Mouse (Mus musculus) left cerebral cortex, postnatal 14 days (tissue): ENCODE measurements at regions not wholly inside any gene's neighbourhood (a gene's known extent, or its start where the extent isn't known, plus 50 kb on each side); places are given as distances from the start of the nearest gene placed in this dataset.

Experiments
- DNase-seq, 2 experiments: peaks; one replicate each; pipeline ENCODE4 v3.0.0; 2021 to 2022; ENCODE audit warnings: low spot score in 2 of 2, mixed read lengths in 1 of 2
- intact Hi-C: fragments of 180-260 bp; cut with DNase I; formaldehyde crosslinking; loops from one replicate; pipeline ENCODE4 v1.15.1; 2025

DNA sequence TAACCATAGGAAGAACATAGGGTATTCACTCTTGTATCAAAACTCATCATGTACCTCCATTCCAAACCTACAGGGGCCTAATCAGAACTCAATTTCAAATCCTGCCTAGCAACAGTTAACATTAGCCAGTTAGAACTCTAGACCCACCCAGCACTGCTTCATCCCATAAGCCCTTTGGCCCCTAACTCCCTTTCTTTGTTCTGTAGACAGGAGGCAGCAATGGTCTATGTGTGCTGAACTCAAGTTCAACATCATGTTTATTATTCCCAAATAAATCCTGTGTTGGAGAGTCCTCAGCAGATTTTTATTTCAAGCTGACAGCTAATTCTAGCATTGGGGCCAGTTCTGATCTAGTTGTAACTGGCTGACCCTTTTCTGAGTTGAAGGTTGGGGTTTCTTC is 112.2 kb downstream of the Ipo8 start:
- intact Hi-C loops: no loop called here
- DNase-seq: no peak

DNA sequence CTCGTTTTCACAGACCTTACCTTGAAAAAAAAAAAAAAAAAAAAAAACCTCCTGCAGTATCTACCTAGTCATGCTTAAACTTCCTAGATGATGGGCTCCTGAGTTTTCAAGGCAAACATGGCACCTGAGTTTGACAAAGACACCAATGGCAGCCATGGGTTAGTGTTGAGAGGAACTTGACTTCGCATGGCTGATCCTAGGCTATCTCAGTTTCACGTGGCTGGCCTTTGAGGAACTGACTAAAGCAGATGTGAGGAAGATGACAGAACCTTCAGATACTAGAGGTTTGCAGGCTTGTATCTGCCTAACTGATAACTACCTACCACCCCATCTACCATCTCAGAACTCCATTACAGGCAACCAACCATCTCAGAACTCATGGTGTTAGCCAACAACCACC is 120.9 kb downstream of the Ipo8 start:
- no peak for DNase-seq
- intact Hi-C loops: no loop called here

DNA sequence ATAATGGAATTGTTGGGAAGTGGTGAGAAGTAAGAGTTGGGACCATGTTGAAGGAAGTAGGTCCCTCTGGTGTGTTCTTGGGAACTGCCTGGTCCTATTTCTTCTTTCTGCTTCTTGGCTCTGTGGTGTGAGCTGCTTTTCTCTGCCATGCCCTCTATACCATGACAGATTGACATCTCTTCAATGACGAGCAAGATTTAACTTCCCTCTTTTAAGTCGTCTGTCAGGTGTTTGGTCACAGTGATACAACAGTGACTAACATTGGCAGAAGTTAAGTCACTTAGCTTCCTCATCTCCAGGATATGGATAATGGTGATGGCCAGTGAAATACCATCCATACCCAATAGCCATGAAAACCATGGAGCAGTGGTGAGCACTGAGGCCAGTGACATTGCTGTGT is 122.9 kb downstream of the Ipo8 start:
- DNase-seq: no peak
- intact Hi-C loops: no loop called here

DNA sequence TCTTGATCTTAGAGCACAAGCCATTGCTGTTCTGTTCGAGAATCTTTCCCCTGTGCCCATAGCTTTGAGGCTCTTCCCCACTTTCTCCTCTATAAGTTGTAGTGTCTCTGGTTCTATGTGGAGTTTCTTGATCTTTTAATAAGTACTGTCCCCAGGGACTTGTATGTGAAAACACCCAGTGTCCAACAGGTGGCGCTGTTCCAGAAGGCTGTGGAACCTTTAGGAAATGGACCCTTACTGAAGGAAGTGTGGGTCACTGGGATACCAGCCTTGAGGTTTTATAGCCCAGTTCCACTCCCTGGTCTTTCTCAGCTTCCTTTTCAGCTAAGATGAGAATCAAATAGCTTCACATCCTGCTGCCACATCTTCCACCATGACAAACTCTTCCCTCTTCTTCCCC is 125.6 kb downstream of the Ipo8 start:
- DNase-seq: no peak
- intact Hi-C loops: no loop called here

DNA sequence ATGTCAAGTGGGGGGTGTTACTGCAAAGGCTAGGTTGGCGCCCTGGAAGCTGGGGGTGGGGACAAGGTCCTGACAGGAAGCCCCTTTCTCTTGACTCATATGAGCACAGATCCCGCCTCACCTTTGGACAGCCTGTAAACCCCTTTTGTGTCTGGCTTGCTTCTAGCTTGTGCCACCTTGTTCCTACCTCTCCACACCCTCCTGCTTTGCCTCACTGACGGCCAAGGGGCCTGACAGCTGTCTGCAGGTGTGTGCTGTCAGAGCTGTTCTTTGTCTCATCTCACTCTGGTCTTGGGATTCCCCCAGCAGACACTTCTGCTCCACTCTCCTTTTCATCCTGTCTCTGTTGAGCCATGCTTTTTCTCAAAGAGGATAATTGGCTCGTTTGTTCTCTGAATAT is 137.9 kb downstream of the Ipo8 start:
- intact Hi-C loops: no loop called here
- no peak for DNase-seq

DNA sequence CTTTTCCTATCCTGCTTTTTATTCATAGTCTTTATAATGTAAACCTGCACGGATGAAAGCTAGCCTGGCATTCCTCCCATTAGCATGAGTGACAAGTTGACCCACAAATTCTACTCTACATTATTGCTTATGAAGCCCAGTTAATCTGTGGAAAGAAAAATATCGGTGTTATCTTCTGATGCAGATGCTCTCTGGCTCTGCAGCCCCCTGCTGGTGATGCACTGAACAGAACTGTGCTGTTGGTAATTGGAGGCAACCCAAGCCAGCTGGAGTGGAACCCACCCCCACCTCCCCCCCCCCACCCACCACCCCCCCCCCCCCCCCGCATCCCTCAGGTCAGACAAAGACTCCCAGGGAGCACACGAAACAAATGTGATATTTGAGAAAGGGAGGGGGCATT is 143.5 kb downstream of the Ipo8 start:
- DNase-seq: peak; percentile 56 to 72
- intact Hi-C loops: loop anchor here (2.0 to 10.0 kb wide), 3 partner anchors 133 to 439 kb away; partner anchors contain the start of gene Tmtc1

DNA sequence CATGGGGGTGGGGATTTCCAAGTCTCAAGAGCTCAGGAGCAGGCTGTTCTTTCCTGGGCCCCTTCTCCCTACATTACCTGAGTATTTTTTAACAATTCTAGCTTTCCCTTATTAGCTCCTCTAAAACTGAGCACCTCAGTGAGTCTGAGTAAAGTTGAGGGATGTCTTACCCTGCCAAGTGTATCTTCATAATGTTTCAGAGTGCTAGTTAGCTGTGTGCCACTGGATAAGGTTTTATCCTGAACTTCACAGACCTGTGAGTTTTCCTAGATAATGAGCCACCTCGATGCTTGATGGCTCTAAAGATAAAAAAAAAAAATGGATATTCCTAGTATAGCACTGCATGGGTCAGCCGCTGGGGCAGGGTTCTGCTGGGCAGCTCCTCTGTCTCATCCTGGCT is 171.1 kb downstream of the Ipo8 start:
- intact Hi-C loops: no loop called here
- DNase-seq: no peak

DNA sequence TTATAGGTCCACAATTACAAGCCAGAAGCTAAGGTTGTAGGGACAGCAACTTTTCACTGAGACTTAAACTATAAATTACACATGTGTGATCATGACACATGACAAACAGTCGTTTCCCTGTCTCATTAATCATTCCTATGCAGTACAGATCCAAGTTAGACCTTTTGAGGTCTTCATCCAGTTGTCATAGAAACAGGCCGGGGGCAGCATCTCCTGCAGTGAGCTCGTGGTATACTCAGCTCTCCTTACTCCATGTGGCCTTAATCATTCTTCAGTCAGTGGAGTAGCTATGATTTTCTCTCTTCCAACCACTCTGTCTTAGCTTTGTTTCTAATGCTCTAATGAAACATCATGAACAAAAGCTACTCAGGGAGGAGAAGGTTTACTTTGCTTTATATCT is 178.1 kb downstream of the Ipo8 start:
- intact Hi-C loops: no loop called here
- no peak for DNase-seq

DNA sequence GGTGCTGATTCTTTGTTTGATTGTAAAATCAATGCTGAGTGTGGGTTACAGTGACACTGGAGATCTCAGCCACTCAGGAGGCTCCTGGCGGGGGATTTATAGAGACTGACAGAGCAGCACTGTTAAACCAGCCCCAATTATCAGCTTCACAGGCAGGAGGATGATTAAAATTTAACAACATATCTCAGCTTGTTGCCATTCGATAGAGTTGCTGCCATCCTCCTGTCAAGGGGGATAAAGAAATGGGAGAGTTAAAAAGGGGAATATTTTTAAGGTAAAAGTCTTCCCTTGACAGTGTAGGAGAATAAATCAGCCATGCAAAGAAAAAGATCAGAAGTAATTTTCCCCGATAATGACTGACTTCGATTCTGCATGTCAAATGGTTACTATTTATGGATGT is 178.8 kb downstream of the Ipo8 start:
- DNase-seq: no peak
- intact Hi-C loops: no loop called here

DNA sequence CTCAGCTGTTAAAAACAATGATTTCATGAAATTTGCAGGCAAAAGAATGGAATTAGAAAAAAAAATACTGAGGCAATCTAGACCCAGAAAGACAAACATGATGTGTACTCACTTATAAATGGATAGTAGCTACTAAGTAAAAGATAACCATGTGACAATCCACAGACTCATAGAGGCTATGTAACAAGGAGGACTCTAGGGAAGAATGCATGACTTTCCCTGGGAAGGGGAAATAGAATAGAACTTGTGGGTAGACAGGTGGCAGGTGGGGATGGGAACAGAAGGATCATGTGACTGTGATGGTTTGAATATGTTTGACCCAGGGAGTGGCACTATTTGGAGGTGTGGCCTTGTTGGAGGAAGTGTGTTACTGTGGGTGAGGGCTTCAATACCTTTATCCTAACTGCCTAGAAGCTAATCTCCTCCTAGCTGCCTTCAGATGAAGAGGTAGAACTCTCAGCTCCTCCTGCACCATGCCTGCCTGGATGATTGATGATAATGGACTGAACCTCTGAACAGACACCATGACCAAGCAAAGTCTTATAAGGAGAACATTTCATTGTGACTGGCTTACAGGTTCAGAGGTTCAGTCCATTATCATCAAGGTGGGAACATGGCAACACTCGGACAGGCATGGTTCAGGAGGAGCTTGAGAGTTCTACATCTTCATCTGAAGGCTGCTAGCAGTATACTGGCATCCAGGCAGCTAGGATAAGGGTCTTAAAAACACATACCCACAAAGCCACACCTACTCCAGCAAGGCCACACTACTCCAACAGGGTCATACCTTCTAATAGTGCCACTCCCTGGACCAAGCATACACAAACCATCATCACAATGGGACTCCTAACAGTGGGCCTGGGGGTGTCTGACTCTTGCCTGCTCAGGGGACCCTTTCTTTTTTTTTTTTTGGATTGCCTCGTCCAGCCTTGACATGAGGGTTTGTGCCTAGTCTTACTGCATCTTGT is 183.6 kb downstream of the Ipo8 start:
- intact Hi-C loops: no loop called here

DNA sequence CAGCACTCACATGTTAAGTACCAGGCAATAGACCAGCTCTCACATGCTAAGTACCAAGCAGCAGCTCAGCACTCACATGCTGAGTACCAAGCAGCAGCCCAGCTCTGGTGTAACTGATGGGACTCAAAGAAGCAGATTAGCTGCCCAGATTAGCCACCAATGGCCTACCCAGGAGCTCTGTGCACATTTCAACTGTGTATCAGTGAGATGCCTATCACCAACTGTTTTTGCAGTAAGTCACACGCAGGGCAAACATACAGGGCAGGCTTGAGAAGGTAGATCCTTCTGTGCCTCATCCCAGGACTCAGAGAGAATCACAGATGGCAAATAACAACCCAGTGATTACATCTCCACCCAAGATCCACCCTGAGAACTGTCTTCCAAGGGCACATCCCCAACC is 190.7 kb downstream of the Ipo8 start:
- intact Hi-C loops: no loop called here

More for the DNA sequence above, 183.6 kb downstream of the Ipo8 start:
- no peak for DNase-seq

DNA sequence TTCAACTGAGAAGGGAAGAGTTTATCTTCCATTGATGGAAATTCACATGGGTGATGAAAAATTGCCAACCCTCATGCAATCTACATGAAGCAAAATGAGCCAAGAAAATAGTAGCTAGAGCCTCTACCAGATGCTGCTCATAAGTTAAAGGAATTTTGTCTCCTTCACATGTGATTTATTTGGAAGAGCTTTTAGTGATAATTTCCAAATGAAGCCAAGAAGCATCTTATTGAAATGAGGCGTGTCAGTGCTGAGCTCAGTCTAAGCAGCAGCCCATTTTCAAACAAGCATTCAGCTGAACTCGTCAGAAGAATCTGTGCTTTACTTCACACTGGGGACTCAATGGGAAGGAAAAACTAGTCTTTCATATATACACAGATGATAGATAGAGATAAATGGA is 190.0 kb upstream of the Tmtc1 start:
- intact Hi-C loops: no loop called here

More for the DNA sequence above, 190.7 kb downstream of the Ipo8 start:
- DNase-seq: no peak

DNA sequence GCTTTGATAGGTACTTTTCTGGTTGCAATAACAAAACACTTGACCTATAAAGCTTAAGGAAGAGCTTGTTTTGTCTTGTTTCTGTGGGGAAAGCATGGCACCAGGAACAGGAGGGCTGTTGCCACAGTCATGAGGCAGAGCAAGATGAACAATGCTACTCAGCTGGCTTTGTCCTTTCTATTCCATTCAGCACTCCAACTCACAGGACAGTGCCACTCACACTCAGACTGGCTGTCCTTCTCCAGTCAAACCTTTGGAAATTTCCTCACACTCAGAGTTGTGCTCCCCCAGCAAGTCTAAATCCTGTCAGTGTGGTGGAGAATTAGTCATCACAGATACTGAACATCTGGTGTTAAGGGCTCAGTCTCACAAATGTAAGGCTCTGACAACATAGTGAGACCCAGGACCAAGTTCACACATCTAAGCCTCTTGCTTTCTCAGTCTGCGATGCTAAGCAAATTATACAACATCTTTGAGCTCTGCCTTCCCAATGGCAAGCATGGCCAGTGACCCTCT is 183.0 kb upstream of the Tmtc1 start:
- intact Hi-C loops: no loop called here
- DNase-seq: no peak

More for the DNA sequence above, 190.0 kb upstream of the Tmtc1 start:
- DNase-seq: no peak

DNA sequence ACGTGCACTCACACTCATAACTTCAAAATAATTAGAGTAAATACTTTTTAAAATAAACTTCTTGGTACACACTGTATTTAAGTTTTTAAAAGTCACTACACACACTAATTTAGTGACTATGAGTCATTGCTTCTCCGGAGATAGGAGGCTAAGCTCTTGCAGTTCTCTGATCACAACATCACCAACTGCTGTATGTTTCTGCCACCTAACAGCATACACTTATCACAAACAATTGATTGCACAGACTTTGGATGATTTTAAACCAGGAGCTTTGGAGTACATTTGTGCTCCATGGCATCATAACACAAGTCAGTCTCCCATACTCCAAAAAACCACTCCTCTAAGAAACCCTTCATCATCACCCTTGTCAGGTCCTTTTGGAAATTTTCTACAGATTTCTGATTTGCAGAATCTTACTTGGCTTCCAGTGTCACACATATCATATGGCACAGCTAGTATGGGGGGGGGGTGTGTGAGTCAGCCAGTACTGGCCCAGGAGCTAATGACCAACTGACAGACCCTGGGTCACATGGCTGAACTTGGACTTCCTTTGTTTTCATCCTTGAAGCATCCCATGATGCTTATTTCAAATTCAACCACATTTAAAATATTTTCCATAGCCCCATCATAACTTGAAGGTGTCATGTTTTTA is 179.1 kb upstream of the Tmtc1 start:
- intact Hi-C loops: loop anchor here (5.0 kb wide), 1 partner anchor 61 kb away; no protein-coding TSS in a partner anchor
- DNase-seq: no peak

DNA sequence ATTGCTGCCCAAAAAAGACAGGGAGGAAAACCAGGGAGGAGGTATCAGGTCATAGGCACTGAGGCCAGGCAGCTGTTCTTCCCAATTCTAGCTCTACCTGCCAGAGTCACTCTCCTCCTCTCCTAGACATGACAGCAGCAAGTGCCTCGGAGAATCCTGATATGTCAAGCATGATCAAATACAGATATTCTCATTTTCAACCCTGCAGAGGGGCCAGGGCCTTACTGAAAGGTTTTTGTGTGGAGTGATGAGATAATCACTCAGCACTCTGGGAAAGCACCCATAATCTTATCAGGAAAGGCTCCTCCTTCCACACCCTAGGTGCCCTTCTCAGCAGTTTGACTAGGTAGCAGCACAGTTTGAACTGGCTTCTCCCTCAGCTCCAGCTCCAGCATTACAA is 175.8 kb upstream of the Tmtc1 start:
- no peak for DNase-seq
- intact Hi-C loops: loop anchor here (5.0 kb wide), 1 partner anchor 58 kb away; no protein-coding TSS in a partner anchor

DNA sequence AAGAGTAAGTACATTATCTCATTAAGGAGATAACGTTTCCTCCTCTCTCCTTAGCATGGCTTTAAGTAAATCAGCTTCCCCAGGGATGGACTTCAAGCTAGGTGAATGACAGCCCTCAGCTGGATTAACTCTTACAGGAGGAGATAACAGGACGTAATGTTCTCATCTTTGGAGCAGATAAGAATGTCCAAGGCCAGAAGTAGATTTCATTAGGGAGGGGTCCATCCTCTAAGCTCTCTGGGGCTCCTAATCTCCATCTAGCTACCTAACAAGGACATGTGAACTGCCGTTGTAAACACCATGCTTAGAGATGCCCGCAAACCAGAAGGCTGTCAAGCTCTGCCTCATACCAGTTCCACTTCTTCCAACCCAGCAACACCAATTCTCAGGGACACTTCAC is 171.7 kb upstream of the Tmtc1 start:
- intact Hi-C loops: no loop called here
- DNase-seq: no peak

DNA sequence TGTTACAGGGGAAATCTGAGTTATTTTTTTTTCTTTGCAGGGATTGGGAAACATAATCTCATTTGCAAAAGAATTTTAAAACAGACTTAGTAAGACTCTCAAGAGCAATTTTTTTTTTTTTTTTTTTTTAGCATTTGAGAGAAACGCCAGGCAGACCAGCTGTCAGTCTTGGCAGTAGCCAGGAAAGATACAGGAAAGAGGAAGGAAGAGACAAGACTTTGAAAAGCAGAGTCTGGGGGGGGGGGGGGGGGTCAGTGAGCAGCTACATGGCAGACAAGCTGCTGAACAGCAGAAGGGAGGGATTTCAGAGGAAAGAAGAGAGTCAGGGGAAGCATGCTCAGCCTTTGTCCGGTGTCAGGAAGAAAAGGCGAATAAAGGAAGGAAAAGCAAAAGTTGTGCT is 171.3 kb upstream of the Tmtc1 start:
- intact Hi-C loops: no loop called here
- DNase-seq: no peak

DNA sequence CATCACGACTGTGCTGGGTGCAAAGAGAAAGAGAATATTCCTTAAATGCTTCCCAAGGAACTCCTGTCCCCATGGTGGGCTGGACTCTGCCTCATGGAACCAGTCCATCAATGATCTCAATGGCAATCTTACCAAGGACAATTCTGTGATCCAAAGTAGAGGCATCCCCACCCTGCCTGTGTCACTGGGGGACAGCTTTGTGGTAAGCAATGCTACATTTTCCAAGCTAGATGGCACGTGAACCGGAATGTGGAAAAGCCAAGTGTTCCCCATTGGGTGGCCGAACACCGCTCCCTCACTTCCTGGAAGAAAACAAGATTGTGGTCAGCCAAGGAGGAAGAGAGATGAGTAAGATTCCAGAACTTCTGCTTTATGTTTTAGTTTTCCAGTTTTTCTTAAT is 164.7 kb upstream of the Tmtc1 start:
- DNase-seq: no peak
- intact Hi-C loops: no loop called here

DNA sequence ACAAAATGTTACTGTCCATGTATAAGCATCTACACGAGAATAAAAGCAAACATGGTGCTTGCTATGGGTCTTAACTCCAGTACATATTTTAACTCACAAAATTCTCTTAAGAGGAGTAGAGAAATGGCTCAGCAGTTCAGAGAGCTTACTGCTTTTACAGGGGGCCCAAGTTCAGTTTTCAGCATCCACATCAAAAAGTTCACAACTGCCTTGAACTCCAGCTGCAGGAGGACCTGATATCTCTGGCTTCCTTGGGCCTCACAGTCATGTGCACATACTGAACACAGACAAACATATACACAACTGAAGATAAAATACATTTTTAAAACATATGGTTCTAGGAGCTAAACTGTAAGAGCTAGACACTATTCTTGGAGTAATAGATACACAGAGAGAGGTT is 161.0 kb upstream of the Tmtc1 start:
- intact Hi-C loops: no loop called here
- no peak for DNase-seq

DNA sequence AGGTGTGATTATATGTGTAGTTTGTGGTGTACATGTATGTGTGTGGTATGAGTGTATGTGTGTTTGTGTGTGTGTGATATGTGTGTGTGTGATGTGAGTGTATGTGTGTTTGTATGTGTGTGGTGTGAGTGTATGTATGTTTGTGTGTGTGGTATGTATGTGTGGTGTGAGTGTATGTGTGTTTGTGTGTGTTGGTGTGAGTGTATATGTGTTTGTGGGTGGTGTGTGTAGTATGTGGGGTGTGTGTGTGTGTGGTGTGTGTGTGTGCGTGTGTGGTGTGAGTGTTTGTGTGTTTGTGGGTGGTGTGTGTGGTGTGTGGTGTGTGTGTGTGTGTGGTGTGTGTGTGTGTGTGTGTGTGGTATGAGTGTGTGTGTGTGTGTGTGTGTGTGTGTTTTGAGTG is 160.6 kb upstream of the Tmtc1 start:
- intact Hi-C loops: no loop called here
- DNase-seq: no peak

DNA sequence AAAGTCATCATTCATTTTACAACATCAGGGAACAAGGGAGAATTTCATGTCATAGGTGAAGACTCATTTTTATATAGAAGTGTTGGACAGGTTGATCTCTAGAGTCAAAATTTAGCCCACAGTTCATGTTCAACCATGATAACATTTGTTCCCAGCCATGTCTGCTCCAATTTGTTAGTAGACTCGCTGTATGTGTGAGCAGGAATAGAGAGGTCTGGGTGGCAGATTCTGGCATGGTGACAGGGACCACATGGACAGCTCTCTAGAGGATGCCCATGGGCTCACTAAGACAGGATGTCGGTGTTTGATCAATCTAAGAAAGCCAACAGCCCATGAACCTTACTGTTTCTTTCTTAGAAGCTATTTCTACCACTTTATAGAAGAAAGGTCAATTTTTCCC is 159.7 kb upstream of the Tmtc1 start:
- intact Hi-C loops: no loop called here
- DNase-seq: no peak
